Mouse (Mus musculus) CD4-positive helper T cell, adult 2 months (primary cell): ENCODE results near the gene Scand1.

ENCODE experiments used
- DNase-seq: peaks from one replicate; pipeline ENCODE4 v3.0.0-alpha.2; 2012; ENCODE audit warnings: low read depth, missing footprints, low spot score

The Scand1 gene

GRCm38 (mm10) chr2:156309948-156310347 lies 2.6 kb downstream of the Scand1 start:
- DNase-seq = no peak

DNA sequence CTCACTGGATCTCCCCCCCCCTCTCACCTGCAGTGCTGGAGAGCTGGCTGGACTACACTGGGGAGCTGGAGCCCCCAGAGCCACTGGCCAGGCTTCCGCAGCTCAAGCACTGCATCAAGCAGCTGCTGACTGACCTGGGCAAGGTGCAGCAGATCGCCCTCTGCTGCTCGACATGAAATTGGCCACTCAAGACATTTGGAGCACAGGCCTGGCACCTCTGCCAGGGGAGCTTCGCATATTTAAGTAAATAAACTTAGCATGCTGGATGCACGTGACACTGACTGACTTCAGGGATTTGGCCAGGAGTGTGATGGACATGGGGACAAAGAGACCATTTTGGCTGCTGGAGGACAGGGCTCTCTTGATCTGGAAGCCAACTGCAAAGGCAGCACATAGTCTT lies 5.2 kb downstream of the Scand1 start:
- peak; percentile 27 for DNase-seq

DNA sequence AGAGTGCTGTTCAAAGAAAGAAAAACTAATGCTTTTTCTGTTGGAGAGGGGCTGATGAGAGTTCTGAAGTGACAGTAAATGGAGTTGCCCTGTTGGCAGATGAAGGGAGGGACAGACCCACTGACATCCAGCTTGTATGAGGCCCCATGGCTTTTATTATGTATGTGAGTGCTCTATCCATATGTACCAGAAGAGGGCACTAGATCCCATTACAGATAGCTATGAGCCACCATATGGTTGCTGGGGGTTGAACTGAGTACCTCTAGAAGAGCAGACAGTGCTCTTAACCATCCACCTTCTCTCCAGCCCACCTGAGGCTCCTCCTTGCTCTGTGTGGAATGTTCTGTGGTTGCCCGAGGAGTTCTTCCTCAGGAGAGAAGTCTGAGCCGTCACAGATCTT lies 6.7 kb downstream of the Scand1 start:
- peak; percentile 59 for DNase-seq

DNA sequence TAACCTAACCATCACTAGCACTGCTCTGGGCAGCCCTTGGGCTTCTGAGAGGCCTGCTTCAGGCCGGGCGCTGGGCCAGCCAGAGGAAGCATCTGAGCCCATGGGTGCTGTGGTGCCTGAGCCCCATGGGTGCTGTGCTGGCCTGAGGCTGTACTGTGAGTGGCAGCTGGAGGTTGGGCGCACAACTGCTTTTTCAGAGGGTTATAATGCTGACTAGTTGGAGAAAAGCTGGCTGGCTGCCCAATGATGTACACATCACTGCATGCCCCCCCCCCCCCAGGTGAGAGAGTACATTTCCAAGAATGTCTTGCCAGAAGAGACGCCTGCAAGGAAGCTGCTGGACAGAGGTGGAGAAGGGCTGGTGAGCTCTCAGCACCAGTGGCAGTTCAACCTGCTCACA lies 8.2 kb downstream of the Scand1 start:
- no peak for DNase-seq

- no peak for DNase-seq
Observed at GRCm38 (mm10) chr2:156302063-156302462, 10.4 kb downstream of the Scand1 start.

GRCm38 (mm10) chr2:156298458-156298857 lies 14.0 kb downstream of the Scand1 start:
- DNase-seq = no peak

GRCm38 (mm10) chr2:156297653-156298052 lies 14.9 kb downstream of the Scand1 start:
- no peak for DNase-seq

GRCm38 (mm10) chr2:156296190-156296589 lies 16.3 kb downstream of the Scand1 start:
- no peak for DNase-seq

DNA sequence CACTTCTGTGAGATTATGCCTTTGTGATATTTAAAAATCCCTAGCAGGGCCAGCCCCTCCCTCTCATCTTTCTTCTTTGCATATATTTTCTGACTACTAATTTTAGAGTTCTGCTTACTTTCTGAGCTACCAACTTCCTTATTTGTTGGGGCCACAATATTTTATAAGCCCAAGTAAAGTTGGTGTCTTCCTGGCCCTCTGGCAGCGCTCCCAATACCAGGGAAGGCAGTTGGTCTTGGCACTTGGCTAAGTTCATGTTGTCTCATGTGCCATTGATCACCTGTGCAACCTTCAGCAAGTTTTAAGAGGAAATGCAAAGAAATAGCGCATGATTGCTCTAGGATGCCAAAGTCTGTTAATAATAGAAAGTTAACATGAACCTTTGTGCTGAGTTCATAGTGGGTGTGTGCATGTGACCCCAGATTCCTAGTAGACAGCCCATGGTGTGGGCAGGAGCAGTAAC lies 16.9 kb downstream of the Scand1 start:
- no peak for DNase-seq

- DNase-seq = no peak
Observed at GRCm38 (mm10) chr2:156291998-156292397, 20.5 kb downstream of the Scand1 start.

DNA sequence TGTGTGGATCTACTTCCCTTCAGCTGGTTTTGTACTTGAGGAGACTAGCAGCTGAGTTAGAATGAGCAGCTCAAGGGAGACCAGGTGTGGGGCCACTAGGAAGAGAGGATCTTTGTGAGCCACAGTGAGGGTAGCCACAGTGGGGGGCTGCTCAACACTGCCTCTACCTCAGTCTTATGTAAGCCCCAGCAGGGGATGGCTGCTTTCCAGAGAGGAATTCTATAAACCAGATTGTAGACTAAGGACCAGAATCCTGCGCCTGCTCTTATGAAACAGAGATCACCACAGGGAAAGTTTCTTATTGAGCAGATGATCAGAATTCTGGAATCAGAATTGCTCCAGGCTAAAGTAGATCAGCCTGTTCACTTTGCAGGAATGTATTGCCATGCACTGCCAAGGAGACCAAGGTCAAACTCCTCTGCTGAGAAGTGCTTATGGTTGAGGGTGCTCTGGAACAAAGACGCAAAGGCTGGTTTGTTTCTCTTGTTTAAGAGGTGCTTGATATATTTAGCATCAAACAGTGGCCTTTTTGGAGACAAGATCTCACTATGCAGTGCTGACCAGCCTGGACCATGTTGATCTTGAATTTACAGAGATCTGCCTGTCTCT lies 22.8 kb downstream of the Scand1 start:
- no peak for DNase-seq

GRCm38 (mm10) chr2:156288222-156288621 lies 24.3 kb downstream of the Scand1 start:
- DNase-seq = no peak

- DNase-seq = no peak
Observed at GRCm38 (mm10) chr2:156286733-156287132, 25.8 kb downstream of the Scand1 start.

GRCm38 (mm10) chr2:156285161-156285560 lies 27.3 kb downstream of the Scand1 start:
- no peak for DNase-seq

DNA sequence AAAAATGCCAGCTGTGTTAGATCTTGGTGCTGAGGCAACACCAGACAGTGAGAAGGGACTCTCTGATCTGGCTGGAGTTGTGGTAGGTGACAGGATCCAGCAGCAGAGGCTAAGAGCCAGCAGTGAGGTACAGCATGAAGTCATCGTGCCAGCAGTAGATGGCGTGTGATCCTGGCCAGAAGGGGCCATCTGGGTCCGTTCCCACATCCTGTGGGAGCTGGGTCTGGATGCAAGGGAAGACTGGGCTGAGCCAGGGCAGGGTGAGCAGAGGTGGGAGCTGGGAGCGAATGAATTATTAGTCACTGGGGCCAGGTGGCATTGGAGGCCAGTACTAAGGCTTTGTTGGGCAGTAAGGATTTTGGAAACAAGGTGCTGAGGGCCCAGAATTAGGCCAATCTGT lies 31.3 kb downstream of the Scand1 start:
- no peak for DNase-seq

DNA sequence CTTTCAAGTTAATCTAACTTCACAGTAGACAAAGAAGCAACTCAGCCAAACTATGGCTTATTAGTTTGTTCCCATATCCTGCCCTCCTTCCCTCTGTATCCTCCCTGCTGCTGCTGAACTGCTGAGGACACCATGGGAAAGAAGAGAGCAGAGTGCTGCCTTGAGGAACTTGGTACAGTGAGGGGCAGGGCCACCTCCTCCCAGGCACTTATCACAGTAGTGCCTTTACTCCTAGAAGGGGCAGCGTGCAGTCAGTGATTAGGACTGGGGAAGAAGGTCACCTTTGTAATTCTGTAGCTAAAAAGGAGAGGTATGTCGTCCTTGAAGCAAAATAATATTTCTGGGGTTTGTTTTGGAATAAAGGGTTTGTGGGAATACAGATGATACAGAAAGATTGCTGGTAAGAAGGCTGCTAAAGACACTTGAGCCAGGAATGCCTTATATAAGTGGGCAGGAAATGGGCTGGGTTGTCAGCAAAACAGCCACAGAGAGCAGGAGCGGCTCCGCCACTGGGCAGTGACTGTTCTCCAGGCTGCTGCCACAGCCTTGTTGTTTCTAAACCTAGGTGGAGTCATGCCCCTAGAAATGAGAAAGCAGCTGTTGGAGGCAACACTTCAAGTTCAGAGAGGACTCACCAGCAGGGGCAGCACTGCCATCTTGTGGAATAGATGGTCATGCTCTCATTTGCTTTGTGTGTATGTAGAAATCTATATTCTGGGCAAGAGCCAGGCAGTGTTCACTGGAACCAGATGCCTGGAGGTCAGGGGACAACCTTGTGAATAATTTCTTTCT lies 34.1 kb downstream of the Scand1 start:
- DNase-seq = peak; percentile 84

GRCm38 (mm10) chr2:156272553-156272952 lies 40.0 kb downstream of the Scand1 start:
- DNase-seq = no peak

DNA sequence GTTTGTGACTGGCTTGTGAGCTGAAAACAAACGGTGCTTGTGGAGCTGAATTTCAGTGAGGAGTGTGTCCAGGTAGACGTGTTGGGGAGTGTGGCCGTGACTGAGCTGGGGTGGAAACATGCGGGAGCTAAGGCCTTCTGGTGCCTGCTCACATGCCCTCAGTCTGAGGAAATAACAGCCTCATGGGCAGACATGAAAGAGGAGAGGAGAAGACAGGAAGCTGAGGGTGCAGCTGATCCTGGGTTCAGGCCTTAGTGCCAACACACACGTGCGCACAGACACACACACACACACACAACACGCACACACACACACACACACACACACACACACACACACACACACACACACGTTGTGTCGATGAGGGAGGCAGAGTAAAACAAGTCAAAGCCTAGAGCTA lies 44.9 kb downstream of the Scand1 start:
- DNase-seq = peak; percentile 74

DNA sequence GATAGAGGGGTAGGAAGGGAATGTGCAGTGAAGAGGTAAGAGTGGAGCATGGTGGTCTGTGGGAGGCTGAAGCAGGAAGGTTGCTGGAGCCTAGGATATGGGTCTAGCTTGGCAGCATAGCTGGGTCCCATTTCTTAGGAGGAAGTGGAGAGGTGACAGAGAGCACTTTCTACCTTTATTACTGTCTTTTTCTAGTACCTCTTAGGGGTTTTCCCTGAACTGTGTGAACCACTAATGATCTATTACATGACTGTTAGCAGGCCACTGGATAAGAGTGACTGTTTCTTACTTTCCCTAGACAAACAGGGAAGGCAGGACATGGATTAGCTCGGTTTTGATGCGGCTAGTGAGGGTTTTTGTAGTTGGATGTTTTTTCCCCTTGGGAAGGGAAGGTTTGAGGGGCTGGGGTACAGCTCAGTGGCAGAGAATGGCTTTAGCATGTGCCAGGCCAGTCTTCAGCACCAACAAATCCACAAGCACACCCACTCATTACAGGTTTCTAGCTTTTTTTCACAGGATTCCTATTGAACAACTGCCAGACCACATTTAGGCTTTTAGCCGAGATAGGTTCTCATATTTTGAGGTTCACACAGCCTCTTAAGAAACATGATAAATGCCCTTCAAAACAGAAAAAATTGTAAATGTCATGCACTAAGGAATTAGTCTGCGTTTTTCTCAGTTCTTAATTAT lies 49.2 kb downstream of the Scand1 start:
- DNase-seq = no peak
